Mouse (Mus musculus) liver, postnatal 0 days (tissue): ENCODE results near the gene Sash3. TPM values are rescaled to one million over a fixed set of nuclear protein-coding genes. Genes with fewer than 3 reads are reported as not detected.

Experiments used
- ATAC-seq: fragments of 200-750 bp; cut with Nextera tagmentation; 2 replicates; pipeline ENCODE4 v1.8.0; 2017; ENCODE audit warnings: mild to moderate bottlenecking, moderate library complexity
- DNase-seq: peaks from one replicate; pipeline ENCODE4 v3.0.0-alpha.2; 2016
- H3K27ac ChIP-seq: fragments of 300-500 bp; sonication (generic); 2 replicates; pipeline ENCODE4 v1.5.1; 2014; ENCODE audit warnings: antibody characterized with exemption, moderate library complexity, mild to moderate bottlenecking, low read depth
- H3K27me3 ChIP-seq: fragments of 300-500 bp; sonication (generic); 2 replicates; pipeline ENCODE4 v1.6.1; 2014; ENCODE audit warnings: low read length, control low read depth, mixed read lengths; ENCODE audit not compliant: insufficient read depth
- H3K36me3 ChIP-seq: fragments of 300-500 bp; sonication (generic); replicated peaks from 2 replicates; pipeline ENCODE4 v1.6.1; 2014; ENCODE audit warnings: mild to moderate bottlenecking, control low read depth, low read length, moderate library complexity, mixed read lengths; ENCODE audit not compliant: insufficient read depth
- H3K4me1 ChIP-seq: fragments of 300-500 bp; sonication (generic); 2 replicates; pipeline ENCODE4 v1.6.1; 2014; ENCODE audit warnings: antibody characterized with exemption, mild to moderate bottlenecking, control low read depth; ENCODE audit not compliant: insufficient read depth
- H3K4me2 ChIP-seq: fragments of 300-500 bp; sonication (generic); 2 replicates; pipeline ENCODE4 v1.6.1; 2014; ENCODE audit warnings: low read depth, mild to moderate bottlenecking, low read length, moderate library complexity, mixed read lengths
- H3K4me3 ChIP-seq: fragments of 300-500 bp; sonication (generic); 2 replicates; pipeline ENCODE4 v1.5.1; 2014; ENCODE audit warnings: low read depth, low read length
- H3K9ac ChIP-seq: fragments of 300-500 bp; sonication (generic); replicated peaks from 2 replicates; pipeline ENCODE4 v1.6.1; 2014; ENCODE audit warnings: mild to moderate bottlenecking, moderate library complexity
- H3K9me3 ChIP-seq: fragments of 300-500 bp; sonication (generic); 2 replicates; pipeline ENCODE4 v1.6.1; 2016; ENCODE audit warnings: mild to moderate bottlenecking, control low read depth, low read length, mixed read lengths
- CTCF ChIP-seq: sonication (generic); IDR thresholded peaks from 2 replicates; pipeline ENCODE4 v1.5.1; 2016; ENCODE audit warnings: antibody characterized with exemption, low read depth
- EP300 ChIP-seq: IDR thresholded peaks from 2 replicates; pipeline ENCODE4 v1.6.1; 2016; ENCODE audit warnings: antibody characterized with exemption, low read depth, mild to moderate bottlenecking
- WGBS: fragments of 180-500 bp; shearing (Covaris S2); extraction: QIAGEN DNeasy Blood & Tissue Kit; methylation state at CpG from one replicate; pipeline ENCODE4 v1.1.7; 2014; ENCODE audit not compliant: insufficient replicate concordance; 5-methylcytosine and 5-hydroxymethylcytosine counted together
- polyA plus RNA-seq: library from polyadenylated mRNA; unstranded; fragments of >200 nt; fragmentation: Nextera tagmentation; extraction: Ambion mirVana; gene quantifications from 2 replicates; pipeline ENCODE4 v1.2.1, GENCODE M21; 2015

Sash3 gene
- polyA plus RNA-seq, 1 experiment from 2014 or later: 9.3 TPM

GRCm38 (mm10) chrX:48200699-48201098 lies 54.5 kb downstream of the Sash3 start:
- Histone ChIP-seq H3K27me3 (no peaks in the 10 kb centered on the region), H3K4me3 (no peak overlapping the region), H3K9me3 (no peaks in the 10 kb centered on the region), H3K4me1 (peaks cover 2% of the 10 kb centered on the region; the same call in 1 of the 2 replicates), H3K9ac (no peak overlapping the region), H3K36me3 (no peaks in the 10 kb centered on the region; the same call in 1 of the 2 replicates), H3K4me2 (no peak overlapping the region), H3K27ac (no peak overlapping the region)
- DNase-seq (no peak), ATAC-seq (no peak)
- 75% methylated on average over 3 of the region's 3 CpGs for WGBS
- no peak for TF ChIP-seq CTCF
- no peak for TF ChIP-seq EP300

- H3K4me3 ChIP-seq: no peak overlapping the region
- H3K27me3 ChIP-seq: no peaks in the 10 kb centered on the region
- TF ChIP-seq CTCF: no peak
- no peak for TF ChIP-seq EP300
- no peaks in the 10 kb centered on the region for H3K9me3 ChIP-seq
- H3K9ac ChIP-seq: no peak overlapping the region
- no peaks in the 10 kb centered on the region; the same call in 1 of the 2 replicates for H3K36me3 ChIP-seq
- peaks cover 2% of the 10 kb centered on the region; the same call in 1 of the 2 replicates for H3K4me1 ChIP-seq
- WGBS: 71% methylated on average over 7 of the region's 7 CpGs
- no peak for ATAC-seq
- DNase-seq: no peak
- no peak overlapping the region for H3K4me2 ChIP-seq
- no peak overlapping the region for H3K27ac ChIP-seq
Measured at GRCm38 (mm10) chrX:48201973-48202372, 55.7 kb downstream of the Sash3 start.

- no peak overlapping the region for H3K27ac ChIP-seq
- H3K4me1 ChIP-seq: peaks cover 3% of the 10 kb centered on the region; the same call in 1 of the 2 replicates
- DNase-seq (no peak), ATAC-seq (no peak)
- no peak overlapping the region for H3K4me3 ChIP-seq
- no peaks in the 10 kb centered on the region for H3K9me3 ChIP-seq
- H3K4me2 ChIP-seq: no peak overlapping the region
- H3K27me3 ChIP-seq: no peaks in the 10 kb centered on the region; the same call in 1 of the 2 replicates
- TF ChIP-seq EP300 (no peak), CTCF (no peak)
- no peak overlapping the region for H3K9ac ChIP-seq
- WGBS: 82% methylated on average over 7 of the region's 7 CpGs
- H3K36me3 ChIP-seq: no peaks in the 10 kb centered on the region; the same call in 1 of the 2 replicates
Measured at GRCm38 (mm10) chrX:48202436-48202835, 56.2 kb downstream of the Sash3 start.

GRCm38 (mm10) chrX:48202995-48203394 lies 56.8 kb downstream of the Sash3 start:
- Histone ChIP-seq H3K27me3 (no peaks in the 10 kb centered on the region; the same call in 1 of the 2 replicates), H3K27ac (0 out of 2 replicates have a peak overlapping the region, but pooled peaks have one; percentile 34), H3K4me1 (peaks cover 7% of the 10 kb centered on the region; the same call in 1 of the 2 replicates), H3K36me3 (no peaks in the 10 kb centered on the region; the same call in 1 of the 2 replicates), H3K4me3 (no peak overlapping the region), H3K9ac (no peak overlapping the region), H3K4me2 (peak overlapping the region; percentile 33; the same call in 1 of the 2 replicates), H3K9me3 (no peaks in the 10 kb centered on the region)
- ATAC-seq (peak; percentile 77; the same call in 1 of the 2 replicates), DNase-seq (no peak)
- TF ChIP-seq EP300: no peak
- no peak for TF ChIP-seq CTCF
- WGBS: 65% methylated on average over 4 of the region's 4 CpGs

- DNase-seq (no peak), ATAC-seq (no peak)
- H3K9me3 ChIP-seq: no peaks in the 10 kb centered on the region
- no peak overlapping the region for H3K4me3 ChIP-seq
- H3K4me1 ChIP-seq: peaks cover 7% of the 10 kb centered on the region; the same call in 1 of the 2 replicates
- 60% methylated on average over 7 of the region's 7 CpGs for WGBS
- peak overlapping the region; percentile 33; the same call in 1 of the 2 replicates for H3K4me2 ChIP-seq
- no peak for TF ChIP-seq EP300
- TF ChIP-seq CTCF: no peak
- no peaks in the 10 kb centered on the region; the same call in 1 of the 2 replicates for H3K27me3 ChIP-seq
- no peaks in the 10 kb centered on the region; the same call in 1 of the 2 replicates for H3K36me3 ChIP-seq
- H3K27ac ChIP-seq: 0 out of 2 replicates have a peak overlapping the region, but pooled peaks have one; percentile 34
- no peak overlapping the region for H3K9ac ChIP-seq
Measured at GRCm38 (mm10) chrX:48203763-48204162, 57.5 kb downstream of the Sash3 start.

- TF ChIP-seq CTCF (no peak), EP300 (no peak)
- Histone ChIP-seq H3K9ac (no peak overlapping the region), H3K4me3 (no peak overlapping the region), H3K27me3 (no peaks in the 10 kb centered on the region; the same call in 1 of the 2 replicates), H3K27ac (peak overlapping the region; percentile 64), H3K36me3 (no peaks in the 10 kb centered on the region; the same call in 1 of the 2 replicates), H3K4me2 (peak overlapping the region; percentile 33; the same call in 1 of the 2 replicates), H3K4me1 (peaks cover 7% of the 10 kb centered on the region; the same call in 1 of the 2 replicates), H3K9me3 (no peaks in the 10 kb centered on the region)
- ATAC-seq (no peak), DNase-seq (no peak)
- 47% methylated on average over 6 of the region's 6 CpGs for WGBS
Measured at GRCm38 (mm10) chrX:48204469-48204868, 58.2 kb downstream of the Sash3 start.
